In the genomic region with DNA sequence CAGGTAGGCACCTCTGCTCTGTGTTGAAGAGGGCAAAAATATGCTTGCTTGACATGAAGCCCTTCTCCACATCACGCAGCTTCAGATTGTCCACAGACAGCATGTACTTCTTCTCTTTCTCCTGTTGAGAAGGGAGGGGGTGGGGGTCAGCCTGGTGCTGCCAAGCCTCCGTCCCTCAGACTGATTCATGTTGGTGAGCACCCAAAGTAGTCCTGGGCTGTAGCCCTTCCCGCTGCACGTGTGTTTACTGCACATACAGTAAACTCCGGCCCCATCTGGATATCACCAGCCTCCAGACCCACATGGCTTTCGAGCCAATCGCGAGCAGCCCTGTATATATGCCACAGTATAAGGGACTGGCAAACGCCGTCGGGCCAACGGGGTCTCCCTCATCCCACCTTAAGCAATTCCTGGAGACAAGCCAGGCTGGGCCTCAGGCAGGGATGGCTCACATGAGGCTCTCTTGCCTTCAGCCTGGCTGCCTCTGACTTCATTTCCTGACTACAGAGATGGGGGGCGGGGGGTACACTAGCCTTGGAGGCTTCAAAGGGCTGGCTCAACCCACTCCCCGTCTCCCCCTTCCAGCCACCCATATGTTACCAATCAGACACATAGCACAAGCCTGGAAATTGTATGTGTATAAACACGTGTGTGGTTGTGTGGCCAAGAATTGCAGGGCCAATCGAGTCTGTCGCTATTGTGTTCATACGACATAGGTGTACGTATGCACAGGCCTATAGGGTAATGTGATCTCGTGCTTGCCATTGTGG, we compare ENCODE assay signal across 8 mouse cellular contexts. TPM values are rescaled to one million over a fixed set of nuclear protein-coding genes. Genes with fewer than 3 reads are reported as not detected.
DNase-seq lines count a peak whose midpoint lies in the region; ATAC-seq lines count a peak whose summit lies in the region.

No protein-coding gene starts in this region.

- WGBS in stomach, embryonic 16.5 days: 42% methylated on average over 20 of the region's 20 CpGs

- peak overlapping the region; percentile 13; the same call in 1 of the 2 replicates for H3K4me2 ChIP-seq in stomach, embryonic 16.5 days (ENCODE audit: low read depth, low read length)

- H3K9ac ChIP-seq in stomach, embryonic 16.5 days (ENCODE audit: low read length): peak overlapping the region; percentile 84

- peak; percentile 96 for DNase-seq in heart, adult 11 months
- DNase-seq in heart, postnatal 36 days: no peak
- peak; percentile 29 to 53 for DNase-seq in right cerebral cortex, adult 2 months (ENCODE audit: low spot score in 2 of 2)
- no peak for DNase-seq in right cerebral cortex, adult 18-20 months
- DNase-seq in hindlimb bud, embryonic 11.5 days (ENCODE audit: extremely low spot score, low read depth, low spot score): peak; percentile 73
- DNase-seq in frontal cortex, postnatal 25 days (ENCODE audit: low spot score in 2 of 2): no peak
- DNase-seq in ovary, postnatal 36 days (ENCODE audit: low spot score): no peak

- no peak overlapping the region for H3K4me3 ChIP-seq in stomach, embryonic 16.5 days (replicated peaks; ENCODE audit: low read length)

- no peaks in the 10 kb centered on the region for H3K9me3 ChIP-seq in stomach, embryonic 16.5 days (replicated peaks; ENCODE audit: control insufficient read depth, low read length)

- no peaks in the 10 kb centered on the region for H3K27me3 ChIP-seq in stomach, embryonic 16.5 days (ENCODE audit: control insufficient read depth, insufficient read depth, low read length)

- H3K27ac ChIP-seq in stomach, embryonic 16.5 days (ENCODE audit: low read length): peak overlapping the region; percentile 98

- no peaks in the 10 kb centered on the region for H3K36me3 ChIP-seq in stomach, embryonic 16.5 days (ENCODE audit: control insufficient read depth, insufficient read depth, low read length)

- intact Hi-C loops in heart, postnatal 36 days (cut with DNase I): no loop called here

- peaks cover 48% of the 10 kb centered on the region for H3K4me1 ChIP-seq in stomach, embryonic 16.5 days (ENCODE audit: control insufficient read depth, insufficient read depth, low read length)

- ATAC-seq in stomach, embryonic 16.5 days (ENCODE audit: insufficient read depth, low FRiP score): peak; percentile 17

RNA-seq across cellular contexts. Expression of a gene that starts 29.2 kb away (rescaled TPM):
- total RNA-seq in heart, postnatal 36 days (2021): 100 to 1,000 TPM; 188 to 208 TPM
- polyA plus RNA-seq in stomach, embryonic 16.5 days (2015; fragmentation: Nextera tagmentation; extraction: Ambion mirVana): 372 and 388 TPM in 2 replicates

RNA-seq across cellular contexts. Expression of a gene that starts 29.9 kb away (rescaled TPM):
- 10 to 100 TPM; 74.5 to 78.2 TPM for total RNA-seq in heart, postnatal 36 days (2021)
- 24.6 TPM in 2 replicates for polyA plus RNA-seq in stomach, embryonic 16.5 days (2015; fragmentation: Nextera tagmentation; extraction: Ambion mirVana)

RNA-seq across cellular contexts. Expression of a gene that starts 35.1 kb away (rescaled TPM):
- total RNA-seq in heart, postnatal 36 days (2021): 10 to 100 TPM; 25.0 to 33.3 TPM
- 41.9 and 45.4 TPM in 2 replicates for polyA plus RNA-seq in stomach, embryonic 16.5 days (2015; fragmentation: Nextera tagmentation; extraction: Ambion mirVana)

RNA-seq across cellular contexts. Expression of a gene that starts 36.1 kb away (rescaled TPM):
- 1 to 10 TPM; 4.0 TPM for total RNA-seq in heart, postnatal 36 days (2021)
- 8.1 and 8.2 TPM in 2 replicates for polyA plus RNA-seq in stomach, embryonic 16.5 days (2015; fragmentation: Nextera tagmentation; extraction: Ambion mirVana)

RNA-seq across cellular contexts. Expression of a gene that starts 57.1 kb away (rescaled TPM):
- total RNA-seq in heart, postnatal 36 days (2021): 10 to 100 TPM; 22.9 to 24.1 TPM
- 53.4 and 59.7 TPM in 2 replicates for polyA plus RNA-seq in stomach, embryonic 16.5 days (2015; fragmentation: Nextera tagmentation; extraction: Ambion mirVana)

Comparison
In these comparisons a context has a peak if more than half of its experiments do, and no peak if none do; other contexts are left out.
1. DNase-seq: peak in heart, adult 11 months (single experiment), right cerebral cortex, adult 2 months (2 of 2) and hindlimb bud, embryonic 11.5 days (single experiment); none in heart, postnatal 36 days (0 of 2), right cerebral cortex, adult 18-20 months (single experiment), frontal cortex, postnatal 25 days (0 of 2) and ovary, postnatal 36 days (single experiment).